Mouse (Mus musculus) E14TG2a.4 (cell line): ENCODE data around the gene Fitm1.

Experiments
- CTCF ChIP-seq: conservative IDR thresholded peaks from 2 replicates; pipeline ENCODE4 v1.5.1; 2014; ENCODE audit warnings: low read length
- NANOG ChIP-seq: IDR thresholded peaks from 2 replicates; pipeline ENCODE4 v1.6.1; 2014; ENCODE audit warnings: borderline replicate concordance, low read length, mixed read lengths
- POU5F1 ChIP-seq: IDR thresholded peaks from 2 replicates; pipeline ENCODE4 v1.6.1; 2014; ENCODE audit warnings: low read length, borderline replicate concordance

- TF ChIP-seq CTCF (peak; percentile 69), POU5F1 (no peak), NANOG (no peak)
Observed at GRCm38 (mm10) chr14:55603633-55604576, 28.5 kb downstream of the Fitm1 start.
